Mouse (Mus musculus): ENCODE results near the gene H2-Q7. TPM values are rescaled to one million over a fixed set of nuclear protein-coding genes. Genes with fewer than 3 reads are reported as not detected.

Gene H2-Q7
- polyA plus RNA-seq, 1 experiment from 2014 or later: 2.8 TPM

DNA sequence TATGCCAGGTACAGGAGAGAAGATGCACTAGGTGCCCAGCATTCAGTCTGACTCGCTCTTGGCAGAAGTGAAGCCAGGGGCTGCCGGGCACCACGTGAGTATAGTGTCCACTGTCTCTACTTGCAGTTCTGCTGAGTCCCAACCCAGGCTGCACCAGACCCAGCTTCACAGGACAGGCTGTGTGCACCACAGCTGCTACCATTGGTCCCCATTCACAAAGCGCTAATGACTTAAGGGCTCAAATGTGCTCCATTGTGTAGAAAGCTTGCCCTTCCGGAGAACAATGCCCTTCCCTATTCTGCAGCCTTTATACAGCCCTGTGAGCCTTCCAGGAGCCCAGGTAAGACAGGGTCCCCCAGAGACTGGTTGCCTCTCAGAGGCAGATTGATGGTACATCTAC lies 51.4 kb downstream of the H2-Q7 start:
- no peak overlapping the region for H3K9ac ChIP-seq
- no peaks in the 10 kb centered on the region for H3K36me3 ChIP-seq (replicated peaks; ENCODE audit: control insufficient read depth, insufficient read depth)
- ATAC-seq (ENCODE audit: low FRiP score) (no peak), DNase-seq (ENCODE audit: low spot score) (no peak)
- H3K27me3 ChIP-seq (ENCODE audit: control insufficient read depth, insufficient read depth, low read length): no peaks in the 10 kb centered on the region
- no peaks in the 10 kb centered on the region for H3K4me1 ChIP-seq (replicated peaks; ENCODE audit: control insufficient read depth, insufficient read depth, low read length)
- no peak overlapping the region for H3K27ac ChIP-seq
- no peak overlapping the region for H3K4me3 ChIP-seq (replicated peaks; ENCODE audit: low read length)
- WGBS: 54% methylated on average over 5 of the region's 5 CpGs
- no peak overlapping the region for H3K4me2 ChIP-seq (replicated peaks)
- no peaks in the 10 kb centered on the region for H3K9me3 ChIP-seq (ENCODE audit: control insufficient read depth, low read length)

Other genes starting within 250 kb of the H2-Q7 start
- gene Ltb, start 244.7 kb upstream of the H2-Q7 start, polyA plus RNA-seq (2014; fragmentation: Nextera tagmentation; extraction: Ambion mirVana): 0.29 and 0.39 TPM in 2 replicates
- not detected in 2 replicates for gene Tnf, start 237.1 kb upstream of the H2-Q7 start, polyA plus RNA-seq (2014; fragmentation: Nextera tagmentation; extraction: Ambion mirVana)
- 0.23 and 0.55 TPM in 2 replicates for gene Lta, start 233.8 kb upstream of the H2-Q7 start, polyA plus RNA-seq (2014; fragmentation: Nextera tagmentation; extraction: Ambion mirVana)
- not detected in 2 replicates for gene Gm16181, start 218.3 kb upstream of the H2-Q7 start, polyA plus RNA-seq (2014; fragmentation: Nextera tagmentation; extraction: Ambion mirVana)
- gene Atp6v1g2, start 205.5 kb upstream of the H2-Q7 start, polyA plus RNA-seq (2014; fragmentation: Nextera tagmentation; extraction: Ambion mirVana): 122 and 138 TPM in 2 replicates
- gene Nfkbil1, start 203.4 kb upstream of the H2-Q7 start, polyA plus RNA-seq (2014; fragmentation: Nextera tagmentation; extraction: Ambion mirVana): 3.5 and 3.8 TPM in 2 replicates
- 341 and 346 TPM in 2 replicates for gene Ddx39b, start 197.4 kb upstream of the H2-Q7 start, polyA plus RNA-seq (2014; fragmentation: Nextera tagmentation; extraction: Ambion mirVana)
- 95.5 and 98.1 TPM in 2 replicates for gene H2-D1, start 176.4 kb upstream of the H2-Q7 start, polyA plus RNA-seq (2014; fragmentation: Nextera tagmentation; extraction: Ambion mirVana)
- gene H2-Q1, start 118.8 kb upstream of the H2-Q7 start, polyA plus RNA-seq (2014; fragmentation: Nextera tagmentation; extraction: Ambion mirVana): 0.25 and 0.27 TPM in 2 replicates
- 3.0 and 3.1 TPM in 2 replicates for gene H2-Q2, start 96.9 kb upstream of the H2-Q7 start, polyA plus RNA-seq (2014; fragmentation: Nextera tagmentation; extraction: Ambion mirVana)
- 0.59 and 0.74 TPM in 2 replicates for gene H2-Q4, start 59.5 kb upstream of the H2-Q7 start, polyA plus RNA-seq (2014; fragmentation: Nextera tagmentation; extraction: Ambion mirVana)
- gene H2-Q6, start 14.3 kb upstream of the H2-Q7 start, polyA plus RNA-seq (2014; fragmentation: Nextera tagmentation; extraction: Ambion mirVana): 0.44 and 0.71 TPM in 2 replicates
- gene H2-Q10, start 30.9 kb downstream of the H2-Q7 start, polyA plus RNA-seq (2014; fragmentation: Nextera tagmentation; extraction: Ambion mirVana): not detected in 2 replicates
- gene Pou5f1, start 66.9 kb downstream of the H2-Q7 start, polyA plus RNA-seq (2014; fragmentation: Nextera tagmentation; extraction: Ambion mirVana): not detected in 2 replicates
- gene Tcf19, start 77.7 kb downstream of the H2-Q7 start, polyA plus RNA-seq (2014; fragmentation: Nextera tagmentation; extraction: Ambion mirVana): 12.3 and 16.5 TPM in 2 replicates
- gene Cchcr1, start 77.9 kb downstream of the H2-Q7 start, polyA plus RNA-seq (2014; fragmentation: Nextera tagmentation; extraction: Ambion mirVana): 2.8 and 3.5 TPM in 2 replicates
- 0.26 and 0.72 TPM in 2 replicates for gene Psors1c2, start 94.0 kb downstream of the H2-Q7 start, polyA plus RNA-seq (2014; fragmentation: Nextera tagmentation; extraction: Ambion mirVana)
- 0.22 and 0.25 TPM in 2 replicates for gene Cdsn, start 113.0 kb downstream of the H2-Q7 start, polyA plus RNA-seq (2014; fragmentation: Nextera tagmentation; extraction: Ambion mirVana)
- not detected in 2 replicates for gene 2300002M23Rik, start 128.3 kb downstream of the H2-Q7 start, polyA plus RNA-seq (2014; fragmentation: Nextera tagmentation; extraction: Ambion mirVana)
- gene Sfta2, start 162.4 kb downstream of the H2-Q7 start, polyA plus RNA-seq (2014; fragmentation: Nextera tagmentation; extraction: Ambion mirVana): not detected in 2 replicates
- not detected in 2 replicates for gene Gm9573, start 187.5 kb downstream of the H2-Q7 start, polyA plus RNA-seq (2014; fragmentation: Nextera tagmentation; extraction: Ambion mirVana)
- gene Mucl3, start 204.5 kb downstream of the H2-Q7 start, polyA plus RNA-seq (2014; fragmentation: Nextera tagmentation; extraction: Ambion mirVana): 0.09 TPM in 1 of 2 replicates, not detected in the other
- 14.8 and 14.9 TPM in 2 replicates for gene Vars2, start 228.4 kb downstream of the H2-Q7 start, polyA plus RNA-seq (2014; fragmentation: Nextera tagmentation; extraction: Ambion mirVana)
- gene Gtf2h4, start 234.6 kb downstream of the H2-Q7 start, polyA plus RNA-seq (2014; fragmentation: Nextera tagmentation; extraction: Ambion mirVana): 21.3 and 22.8 TPM in 2 replicates

All from hindbrain, embryonic 14.5 days (tissue).